Mouse (Mus musculus): Measurements from ENCODE around the gene Mief2.

GRCm38 (mm10) chr11:60774158-60774689, 46.0 kb downstream of the Mief2 start:
- TF ChIP-seq CTCF (conservative IDR thresholded peaks at IDR 0.05; ENCODE audit: insufficient read depth, insufficient read length, low read depth, low read length): no peak
- no peak for TF ChIP-seq POLR2A (IDR thresholded peaks at IDR 0.05; ENCODE audit: low read depth, low read length)

Data from kidney, adult 2 months (tissue).